Mouse (Mus musculus): ENCODE data around the gene Trmt6. TPM values are rescaled to one million over a fixed set of nuclear protein-coding genes. Genes with fewer than 3 reads are reported as not detected.

Gene Trmt6
- 27.5 and 33.9 TPM in 2 replicates for polyA plus RNA-seq (2011; ENCODE audit: insufficient read length, low read depth, missing spikeins)

DNA sequence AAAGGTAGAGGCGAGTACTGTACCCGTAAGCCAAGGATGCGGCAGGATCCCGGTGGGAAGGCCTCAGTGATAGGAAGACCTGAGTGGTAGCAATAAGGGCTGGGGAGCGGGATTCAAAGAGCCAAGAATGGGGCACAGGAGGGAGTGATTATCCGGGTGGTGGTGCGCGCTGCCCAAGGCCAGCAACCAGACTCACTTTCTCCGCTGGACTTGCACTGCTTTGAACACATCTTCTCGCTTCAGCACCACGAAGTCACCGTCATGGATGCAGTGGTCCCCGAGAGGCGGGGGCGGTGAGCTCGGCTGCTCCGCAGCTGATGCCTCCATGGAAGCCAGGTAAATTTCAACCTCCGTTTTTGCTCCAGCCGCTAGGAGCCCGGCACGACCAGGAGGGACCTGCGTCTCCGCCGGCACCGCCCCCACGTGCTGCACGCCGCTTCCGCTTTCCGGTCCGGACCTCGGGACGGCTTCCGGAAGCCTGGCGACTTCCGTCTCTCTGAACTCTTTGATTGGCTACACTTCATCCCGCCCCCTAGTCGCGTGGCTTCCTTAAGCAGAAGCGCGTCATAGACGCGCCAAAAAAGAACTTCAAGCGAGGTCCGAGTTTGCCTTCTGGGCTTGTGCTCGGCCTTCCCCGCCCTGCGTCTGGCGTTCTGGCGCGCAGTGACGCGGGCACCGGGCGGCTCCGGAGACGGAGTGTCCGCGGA is at the start of gene Trmt6, which contains the start of gene Mcm8:
Gene Trmt6 (minus strand): TSS at position 448 of the 707 bp plus-strand sequence.
Gene Mcm8 (plus strand): TSS at position 534 of the 707 bp plus-strand sequence.
- H3K27ac ChIP-seq (ENCODE audit: insufficient read depth, low read length) = no peak within 1 kb of the TSS; the same call in 1 of the 2 replicates
- TF ChIP-seq CTCF (IDR thresholded peaks at IDR 0.05; ENCODE audit: borderline replicate concordance, insufficient read depth, low read length) (no peak), POLR2A (IDR thresholded peaks at IDR 0.05; ENCODE audit: low read depth, low read length) (peak; percentile 60)
- H3K4me3 ChIP-seq (ENCODE audit: insufficient read depth, low read length) = peak within 1 kb of the TSS; percentile 94
- peaks cover 3% of the 10 kb centered on the region; the same call in 1 of the 2 replicates for H3K4me1 ChIP-seq (ENCODE audit: control insufficient read depth, insufficient read depth, low read length)

DNA sequence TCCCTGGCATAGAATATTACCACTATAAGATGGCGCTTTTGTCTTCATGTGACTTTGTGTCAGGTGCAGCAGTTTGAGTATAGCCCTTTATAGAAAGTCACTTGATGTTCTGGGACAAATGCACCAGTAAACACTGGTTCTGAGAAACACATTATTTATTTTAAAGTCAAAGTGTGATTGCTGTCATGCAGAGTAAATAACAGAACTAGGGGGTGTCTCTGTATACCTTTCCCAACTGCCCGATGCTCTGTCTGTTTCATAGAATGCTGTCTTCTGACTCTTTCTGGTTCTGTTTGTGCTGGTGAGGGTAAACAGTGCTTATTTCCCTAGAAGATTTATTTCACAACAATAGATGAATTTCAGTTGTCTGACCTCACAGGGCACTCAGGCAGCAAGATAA is 47.5 kb upstream of the Trmt6 start:
- no peak for TF ChIP-seq CTCF (IDR thresholded peaks at IDR 0.05; ENCODE audit: borderline replicate concordance, insufficient read depth, low read length)
- TF ChIP-seq POLR2A (IDR thresholded peaks at IDR 0.05; ENCODE audit: low read depth, low read length) = no peak
- Histone ChIP-seq H3K27ac (ENCODE audit: insufficient read depth, low read length) (no peak overlapping the region), H3K4me3 (ENCODE audit: insufficient read depth, low read length) (no peak overlapping the region), H3K4me1 (ENCODE audit: control insufficient read depth, insufficient read depth, low read length) (peaks cover 2% of the 10 kb centered on the region; the same call in 1 of the 2 replicates)

DNA sequence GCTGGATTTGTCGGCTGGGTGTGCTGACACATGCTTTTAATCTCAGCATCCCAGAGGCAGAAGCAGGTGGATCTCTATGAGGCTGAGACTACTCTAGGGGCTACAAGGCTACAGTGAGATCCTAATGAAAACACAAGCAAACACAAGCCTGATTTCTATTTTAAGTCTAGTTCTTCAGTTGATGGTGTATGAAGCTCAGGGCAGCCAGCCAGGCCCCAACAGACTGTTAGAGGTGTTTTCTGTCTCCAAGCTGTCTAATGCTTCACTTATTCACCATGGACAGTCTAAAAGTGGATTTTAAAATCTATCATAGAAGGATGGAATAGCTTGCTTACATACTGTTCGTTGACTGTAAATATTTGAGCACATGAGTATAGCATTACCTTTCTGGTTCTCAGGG is 45.6 kb upstream of the Trmt6 start:
- Histone ChIP-seq H3K27ac (ENCODE audit: insufficient read depth, low read length) (no peak overlapping the region), H3K4me3 (ENCODE audit: insufficient read depth, low read length) (no peak overlapping the region), H3K4me1 (ENCODE audit: control insufficient read depth, insufficient read depth, low read length) (peaks cover 2% of the 10 kb centered on the region; the same call in 1 of the 2 replicates)
- TF ChIP-seq POLR2A (IDR thresholded peaks at IDR 0.05; ENCODE audit: low read depth, low read length) = no peak
- no peak for TF ChIP-seq CTCF (IDR thresholded peaks at IDR 0.05; ENCODE audit: borderline replicate concordance, insufficient read depth, low read length)

DNA sequence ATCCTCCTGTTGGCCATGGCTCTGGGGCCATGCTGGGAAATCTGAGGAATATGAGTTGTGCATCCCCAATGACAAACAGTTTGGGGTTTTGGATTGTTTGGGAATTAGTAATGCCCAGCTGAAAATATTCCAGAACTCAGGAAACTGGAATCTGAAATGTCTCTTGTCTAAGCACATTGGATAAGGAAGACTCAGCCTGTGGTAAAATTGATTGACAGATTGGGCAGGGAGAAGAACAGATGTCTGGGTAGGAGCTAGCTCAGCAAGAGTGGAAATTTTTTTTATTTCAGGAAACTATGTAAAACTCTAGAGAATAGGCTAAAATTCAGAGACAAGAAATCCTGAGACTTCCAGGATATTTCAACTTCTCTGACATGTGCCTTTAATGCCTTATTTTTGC is 44.6 kb upstream of the Trmt6 start:
- Histone ChIP-seq H3K4me3 (ENCODE audit: insufficient read depth, low read length) (no peak overlapping the region), H3K4me1 (ENCODE audit: control insufficient read depth, insufficient read depth, low read length) (peaks cover 2% of the 10 kb centered on the region; the same call in 1 of the 2 replicates), H3K27ac (ENCODE audit: insufficient read depth, low read length) (no peak overlapping the region)
- TF ChIP-seq CTCF (IDR thresholded peaks at IDR 0.05; ENCODE audit: borderline replicate concordance, insufficient read depth, low read length) (no peak), POLR2A (IDR thresholded peaks at IDR 0.05; ENCODE audit: low read depth, low read length) (no peak)

DNA sequence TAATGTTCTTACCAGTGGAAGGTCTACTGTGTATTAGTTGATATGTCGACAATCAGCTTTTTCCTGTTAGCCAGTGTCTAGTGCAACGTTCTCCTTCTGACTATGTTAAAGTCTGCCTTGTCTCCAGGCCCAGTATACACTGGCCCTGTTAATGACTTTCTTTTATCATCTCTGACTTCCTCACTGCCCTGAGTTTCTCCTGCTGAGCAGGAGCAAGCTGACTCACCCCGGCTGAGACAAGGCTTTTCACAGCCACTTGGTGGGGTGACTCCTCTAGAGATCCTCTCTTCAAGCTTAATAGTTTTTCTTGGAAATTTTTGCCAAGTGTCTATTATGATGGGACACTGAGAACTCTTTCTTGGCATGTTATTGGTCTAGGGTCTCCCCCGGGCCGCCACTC is 40.5 kb upstream of the Trmt6 start:
- H3K4me3 ChIP-seq (ENCODE audit: insufficient read depth, low read length) = no peak overlapping the region

DNA sequence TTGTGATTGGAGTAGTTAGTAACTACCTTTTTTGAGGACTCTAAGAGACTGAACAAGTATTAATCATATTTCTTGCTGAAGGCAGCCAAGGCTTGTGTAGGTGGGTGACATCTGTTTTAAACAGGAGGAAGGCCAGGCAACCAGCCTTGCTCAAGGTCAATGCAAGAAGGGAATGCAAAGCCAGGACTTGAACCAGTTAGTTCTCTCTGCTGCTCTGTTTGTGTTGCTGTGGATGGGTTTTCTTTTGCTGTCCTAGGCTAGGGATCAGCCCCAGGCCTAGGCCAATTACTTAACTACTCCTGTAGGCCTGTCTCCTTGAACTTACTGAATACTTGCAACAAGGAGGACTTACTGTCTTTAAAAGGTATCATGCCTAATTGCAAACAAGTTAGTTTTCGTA is 37.2 kb upstream of the Trmt6 start:
- no peaks in the 10 kb centered on the region; the same call in 1 of the 2 replicates for H3K4me1 ChIP-seq (ENCODE audit: control insufficient read depth, insufficient read depth, low read length)
- no peak overlapping the region for H3K27ac ChIP-seq (ENCODE audit: insufficient read depth, low read length)
- no peak for TF ChIP-seq CTCF (IDR thresholded peaks at IDR 0.05; ENCODE audit: borderline replicate concordance, insufficient read depth, low read length)
- no peak for TF ChIP-seq POLR2A (IDR thresholded peaks at IDR 0.05; ENCODE audit: low read depth, low read length)
- H3K4me3 ChIP-seq (ENCODE audit: insufficient read depth, low read length) = no peak overlapping the region

More for the DNA sequence above, 40.5 kb upstream of the Trmt6 start:
- TF ChIP-seq CTCF (IDR thresholded peaks at IDR 0.05; ENCODE audit: borderline replicate concordance, insufficient read depth, low read length) = no peak
- no peak for TF ChIP-seq POLR2A (IDR thresholded peaks at IDR 0.05; ENCODE audit: low read depth, low read length)
- Histone ChIP-seq H3K27ac (ENCODE audit: insufficient read depth, low read length) (no peak overlapping the region), H3K4me1 (ENCODE audit: control insufficient read depth, insufficient read depth, low read length) (peaks cover 2% of the 10 kb centered on the region; the same call in 1 of the 2 replicates)

DNA sequence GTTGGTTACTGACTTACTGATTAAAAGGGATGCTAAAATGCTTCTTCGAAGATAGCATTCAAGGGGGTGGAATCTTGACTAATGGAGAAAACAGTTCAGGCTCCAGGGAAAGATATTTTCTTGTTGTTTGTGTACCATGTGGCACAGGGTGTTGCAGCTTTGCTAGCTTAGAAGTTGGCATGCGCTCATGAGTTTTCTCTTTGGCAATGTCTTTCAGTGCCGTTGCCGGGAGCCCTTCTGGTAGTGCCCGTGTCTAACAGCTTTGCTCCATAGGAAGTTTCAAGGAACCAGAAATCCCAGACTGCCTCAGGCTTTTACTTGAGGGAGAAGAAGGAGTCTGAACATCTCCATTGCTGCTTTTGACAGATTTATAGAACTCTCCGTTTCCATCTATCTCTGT is 33.3 kb upstream of the Trmt6 start:
- no peak overlapping the region for H3K27ac ChIP-seq (ENCODE audit: insufficient read depth, low read length)
- no peak overlapping the region for H3K4me3 ChIP-seq (ENCODE audit: insufficient read depth, low read length)
- no peak for TF ChIP-seq CTCF (IDR thresholded peaks at IDR 0.05; ENCODE audit: borderline replicate concordance, insufficient read depth, low read length)
- no peaks in the 10 kb centered on the region; the same call in 1 of the 2 replicates for H3K4me1 ChIP-seq (ENCODE audit: control insufficient read depth, insufficient read depth, low read length)

DNA sequence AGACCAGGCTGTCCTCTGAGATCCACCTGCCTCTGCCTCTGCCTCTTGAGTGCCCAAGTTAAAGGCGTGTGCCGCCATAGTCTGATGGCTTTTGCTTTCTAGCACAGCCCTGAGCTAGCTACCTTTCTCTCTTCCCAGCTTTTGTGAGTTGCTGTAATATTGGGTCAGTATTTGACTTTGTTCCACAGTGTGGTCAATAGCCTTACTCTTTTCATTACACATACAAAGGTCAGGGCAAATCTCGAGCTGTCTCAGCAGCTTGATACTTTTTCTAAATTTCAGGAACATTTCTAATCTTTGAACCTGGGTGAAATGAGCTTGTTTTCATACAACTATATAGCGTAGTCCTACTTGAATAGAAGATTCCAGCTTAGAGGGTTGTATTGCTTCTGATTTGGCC is 32.5 kb upstream of the Trmt6 start:
- TF ChIP-seq CTCF (IDR thresholded peaks at IDR 0.05; ENCODE audit: borderline replicate concordance, insufficient read depth, low read length) (no peak), POLR2A (IDR thresholded peaks at IDR 0.05; ENCODE audit: low read depth, low read length) (no peak)
- H3K27ac ChIP-seq (ENCODE audit: insufficient read depth, low read length) = no peak overlapping the region
- H3K4me1 ChIP-seq (ENCODE audit: control insufficient read depth, insufficient read depth, low read length) = no peaks in the 10 kb centered on the region; the same call in 1 of the 2 replicates
- H3K4me3 ChIP-seq (ENCODE audit: insufficient read depth, low read length) = peak overlapping the region; percentile 85

DNA sequence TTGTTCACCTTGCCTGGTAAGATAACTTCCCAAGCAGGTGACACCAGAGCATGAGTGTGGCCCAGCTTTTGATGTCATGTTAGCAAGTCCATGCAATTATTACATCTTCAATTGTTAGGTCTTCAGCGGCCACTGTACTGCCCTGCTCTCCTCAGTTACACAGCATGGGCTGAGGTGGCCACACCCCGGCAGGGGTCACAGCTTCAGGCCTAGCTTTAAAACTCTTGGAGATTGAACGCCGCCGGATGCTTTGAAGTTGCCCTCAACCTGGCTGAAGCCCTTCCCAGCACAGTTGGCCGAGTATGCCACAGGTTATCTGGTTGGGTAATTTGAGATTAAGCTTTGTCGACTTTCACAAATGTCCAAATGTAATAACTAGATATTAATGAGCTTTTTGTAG is 31.7 kb upstream of the Trmt6 start:
- no peaks in the 10 kb centered on the region; the same call in 1 of the 2 replicates for H3K4me1 ChIP-seq (ENCODE audit: control insufficient read depth, insufficient read depth, low read length)
- TF ChIP-seq POLR2A (IDR thresholded peaks at IDR 0.05; ENCODE audit: low read depth, low read length) = no peak
- TF ChIP-seq CTCF (IDR thresholded peaks at IDR 0.05; ENCODE audit: borderline replicate concordance, insufficient read depth, low read length) = no peak
- H3K4me3 ChIP-seq (ENCODE audit: insufficient read depth, low read length) = peak overlapping the region; percentile 85
- no peak overlapping the region for H3K27ac ChIP-seq (ENCODE audit: insufficient read depth, low read length)

Measured in embryonic fibroblast, embryonic 13.5 days (primary cell).